Mouse (Mus musculus) ovary, postnatal 14 days (tissue): ENCODE measurements around the gene Cd300lf.
A peak's percentile ranks its signal among the peaks of the same experiment; 100 is the strongest.

Experiments
- DNase-seq: peaks from one replicate; pipeline ENCODE4 v3.0.0; 2022; ENCODE audit warnings: low spot score

Gene Cd300lf

GRCm38 (mm10) chr11:115104769-115105563 lies 28.8 kb downstream of the Cd300lf start:
- no peak for DNase-seq

- no peak for DNase-seq
Measured at GRCm38 (mm10) chr11:115103470-115104413, 30.1 kb downstream of the Cd300lf start.

GRCm38 (mm10) chr11:115102116-115102515 lies 31.7 kb downstream of the Cd300lf start:
- no peak for DNase-seq

GRCm38 (mm10) chr11:115101615-115102051 lies 32.2 kb downstream of the Cd300lf start:
- DNase-seq = no peak

GRCm38 (mm10) chr11:115100741-115101140 lies 33.1 kb downstream of the Cd300lf start:
- no peak for DNase-seq

GRCm38 (mm10) chr11:115100032-115100621 lies 33.7 kb downstream of the Cd300lf start:
- no peak for DNase-seq

GRCm38 (mm10) chr11:115099241-115099840 lies 34.5 kb downstream of the Cd300lf start:
- DNase-seq = no peak

GRCm38 (mm10) chr11:115098203-115098932 lies 35.4 kb downstream of the Cd300lf start:
- no peak for DNase-seq

- DNase-seq = no peak
Measured at GRCm38 (mm10) chr11:115092140-115092539, 41.7 kb downstream of the Cd300lf start.

DNA sequence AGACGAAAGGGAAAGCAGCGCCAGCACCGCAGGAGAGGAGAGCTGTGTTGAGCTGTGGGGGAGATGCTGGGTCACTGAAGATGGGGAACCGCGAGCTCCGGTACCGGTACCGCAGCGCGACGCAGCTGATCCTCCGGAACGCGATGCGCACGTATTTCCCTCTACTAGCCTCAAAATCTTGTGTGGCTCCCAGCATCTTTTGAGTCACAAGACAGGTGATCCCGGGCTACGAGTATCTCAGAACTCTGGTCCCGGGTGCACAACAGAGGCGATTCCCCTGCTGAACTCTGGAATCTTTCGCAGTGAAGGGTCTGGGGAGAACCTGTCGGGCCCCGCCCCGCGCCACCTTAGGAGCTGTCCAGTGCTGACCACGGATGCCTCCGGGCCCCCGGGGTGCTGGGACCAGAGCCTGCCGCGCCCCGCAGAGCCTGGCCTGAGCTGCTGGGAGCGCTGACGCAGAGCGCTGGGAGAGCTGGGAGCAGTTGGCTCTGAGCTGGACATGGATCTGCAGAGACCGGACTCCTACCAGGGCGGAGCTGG lies 42.4 kb downstream of the Cd300lf start, which contains the start of gene Rab37:
Rab37 (plus strand) TSS at position 70 of the 540 bp plus-strand sequence.
- peak; percentile 13 for DNase-seq

- DNase-seq = no peak
Measured at GRCm38 (mm10) chr11:115089853-115090252, 43.9 kb downstream of the Cd300lf start.

DNA sequence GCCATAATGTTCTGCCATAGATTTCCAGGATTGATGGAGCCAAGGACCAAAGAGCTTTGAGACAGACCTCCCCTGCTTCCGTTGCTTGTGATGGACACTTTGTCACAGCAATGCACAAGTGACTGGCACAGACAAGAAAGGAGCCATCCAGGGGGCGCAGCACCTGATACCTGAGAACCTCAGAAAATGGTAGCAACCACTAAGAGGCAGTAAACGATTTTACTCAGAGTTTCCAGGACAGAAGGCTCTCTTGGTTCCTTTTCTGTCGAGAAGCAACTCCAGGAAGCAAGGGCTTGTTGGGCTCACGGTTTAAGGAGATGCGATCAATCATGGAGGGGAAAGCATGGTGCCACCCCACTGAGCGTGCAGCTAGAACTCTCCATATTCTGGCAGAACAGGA lies 47.6 kb downstream of the Cd300lf start:
- DNase-seq = no peak

- no peak for DNase-seq
Measured at GRCm38 (mm10) chr11:115085064-115085463, 48.7 kb downstream of the Cd300lf start.

- no peak for DNase-seq
Measured at GRCm38 (mm10) chr11:115084595-115084994, 49.2 kb downstream of the Cd300lf start.

DNA sequence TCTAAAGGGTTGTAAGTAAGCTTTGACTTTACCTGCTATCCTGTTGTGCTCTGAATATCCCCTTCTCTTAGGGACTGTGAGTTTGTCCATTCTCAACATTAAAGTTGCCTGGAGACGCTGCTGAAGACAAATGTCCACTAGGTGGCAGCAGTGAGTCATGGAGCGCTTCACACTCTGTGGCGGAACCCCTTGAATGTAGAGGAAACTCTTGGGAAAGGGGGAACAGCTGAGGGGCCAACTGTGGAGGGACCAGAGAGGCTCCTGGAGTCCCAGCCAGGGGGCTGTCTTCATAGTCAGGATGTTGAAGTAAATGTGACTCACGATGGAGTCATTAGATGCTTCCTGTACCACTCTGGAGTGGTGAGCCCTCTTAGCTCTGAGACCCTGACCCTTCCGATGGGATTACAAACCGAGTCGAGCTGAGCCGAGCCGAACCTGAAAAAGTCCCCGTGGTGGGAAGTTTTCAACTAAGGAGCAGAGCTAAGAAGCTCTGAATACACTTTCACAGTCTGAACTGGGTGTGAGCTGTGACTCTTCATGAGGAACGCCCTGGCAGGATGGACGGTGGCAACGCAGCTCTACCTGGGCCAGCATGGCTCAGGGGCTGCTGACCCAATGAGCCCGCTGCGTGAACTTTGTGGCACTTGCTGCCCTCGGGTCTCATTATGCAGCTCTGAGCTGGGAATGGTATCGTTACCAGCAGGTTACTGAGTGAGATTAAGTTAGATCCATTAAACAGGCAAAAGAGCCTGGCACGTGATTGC lies 50.2 kb downstream of the Cd300lf start:
- DNase-seq = peak; percentile 79

- no peak for DNase-seq
Measured at GRCm38 (mm10) chr11:115082196-115082595, 51.6 kb downstream of the Cd300lf start.

- no peak for DNase-seq
Measured at GRCm38 (mm10) chr11:115081373-115081772, 52.4 kb downstream of the Cd300lf start.

DNA sequence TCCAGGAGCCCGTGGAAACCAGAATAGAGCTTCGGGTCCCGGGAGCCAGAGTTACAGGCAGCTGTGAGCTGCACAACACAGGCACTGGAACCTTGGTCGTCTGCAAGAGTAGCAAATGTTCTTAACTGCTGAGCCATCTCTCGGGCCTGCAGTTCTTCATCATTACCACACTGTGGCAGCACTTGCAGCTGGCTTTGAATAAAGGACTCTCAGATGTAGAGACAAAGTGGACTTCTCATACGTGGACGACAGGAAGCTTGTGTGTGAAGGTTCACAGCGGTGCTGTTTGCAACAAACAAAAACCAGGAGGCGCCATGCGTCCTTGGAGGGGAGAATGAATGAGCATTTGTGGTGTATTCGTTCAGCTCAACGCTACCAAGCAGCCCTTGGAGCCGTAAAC lies 52.9 kb downstream of the Cd300lf start:
- DNase-seq = peak; percentile 36

DNA sequence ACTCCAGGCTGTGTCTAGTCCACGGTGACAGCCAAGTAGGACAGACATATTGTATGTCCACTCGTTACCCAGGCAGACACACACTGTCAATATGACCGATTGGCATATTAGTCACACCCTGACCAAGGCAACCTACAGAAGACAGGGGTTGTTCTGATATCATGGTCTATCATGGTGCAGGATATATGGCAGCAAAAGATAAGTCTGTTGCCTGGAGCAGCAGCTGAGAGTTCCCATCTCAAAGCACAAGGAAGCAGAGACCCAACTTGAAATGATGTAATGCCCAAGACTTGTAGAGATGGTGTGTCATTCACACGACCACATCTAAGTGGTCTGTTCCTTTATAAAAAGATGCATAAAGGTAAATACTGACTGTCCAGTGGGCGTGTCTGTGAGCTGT lies 55.1 kb downstream of the Cd300lf start:
- DNase-seq = no peak

DNA sequence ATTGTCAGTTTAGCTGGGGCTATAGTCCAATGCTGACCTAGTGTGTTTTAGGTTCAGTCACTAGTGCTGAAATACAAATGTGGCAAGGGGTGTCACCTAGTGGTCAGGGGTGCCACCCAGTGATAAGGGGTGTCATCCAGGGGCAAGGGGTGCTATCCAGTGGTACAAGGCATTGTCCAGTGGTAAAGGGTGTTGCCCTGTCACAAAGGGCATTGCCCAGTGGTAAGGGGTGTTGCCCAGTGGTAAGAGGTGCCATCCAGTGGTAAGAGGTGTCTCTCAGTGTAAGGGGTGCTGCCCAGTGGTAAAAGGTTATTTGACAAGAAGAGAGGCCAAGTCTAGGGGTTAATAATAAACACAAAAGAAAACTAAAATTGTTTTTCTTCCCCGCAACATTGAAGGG lies 56.4 kb downstream of the Cd300lf start:
- DNase-seq = no peak
